Mouse (Mus musculus): Measurements from ENCODE around the gene Sash1.

Sash1 gene

GRCm38 (mm10) chr10:8853326-8853725 lies 32.5 kb downstream of the Sash1 start:
- DNase-seq (ENCODE audit: low spot score in 2 of 2) = no peak

- no peak for DNase-seq (ENCODE audit: low spot score in 2 of 2)
Observed at GRCm38 (mm10) chr10:8851625-8852024, 34.2 kb downstream of the Sash1 start.

- DNase-seq (ENCODE audit: low spot score in 2 of 2) = no peak
Observed at GRCm38 (mm10) chr10:8847974-8848373, 37.9 kb downstream of the Sash1 start.

GRCm38 (mm10) chr10:8846258-8846657 lies 39.6 kb downstream of the Sash1 start:
- DNase-seq (ENCODE audit: low spot score in 2 of 2) = no peak

GRCm38 (mm10) chr10:8845230-8845770 lies 40.6 kb downstream of the Sash1 start:
- DNase-seq (ENCODE audit: low spot score in 2 of 2) = no peak

- DNase-seq (ENCODE audit: low spot score in 2 of 2) = no peak
Observed at GRCm38 (mm10) chr10:8839956-8840355, 45.9 kb downstream of the Sash1 start.

- peak in 1 of 2 experiments; percentile 43 for DNase-seq (ENCODE audit: low spot score in 2 of 2)
Observed at GRCm38 (mm10) chr10:8833816-8834464, 51.9 kb downstream of the Sash1 start.

GRCm38 (mm10) chr10:8826303-8826702 lies 59.6 kb downstream of the Sash1 start:
- DNase-seq (ENCODE audit: low spot score in 2 of 2) = no peak

- no peak for DNase-seq (ENCODE audit: low spot score in 2 of 2)
Observed at GRCm38 (mm10) chr10:8825874-8826273, 60.0 kb downstream of the Sash1 start.

GRCm38 (mm10) chr10:8818066-8818465 lies 67.8 kb downstream of the Sash1 start:
- DNase-seq (ENCODE audit: low spot score in 2 of 2) = no peak

GRCm38 (mm10) chr10:8813984-8814578 lies 71.8 kb downstream of the Sash1 start:
- no peak for DNase-seq (ENCODE audit: low spot score in 2 of 2)

- DNase-seq (ENCODE audit: low spot score in 2 of 2) = peak in 1 of 2 experiments; percentile 48
Observed at GRCm38 (mm10) chr10:8813259-8813658, 72.6 kb downstream of the Sash1 start.

- DNase-seq (ENCODE audit: low spot score in 2 of 2) = no peak
Observed at GRCm38 (mm10) chr10:8812807-8813206, 73.1 kb downstream of the Sash1 start.

- no peak for DNase-seq (ENCODE audit: low spot score in 2 of 2)
Observed at GRCm38 (mm10) chr10:8811261-8812039, 74.4 kb downstream of the Sash1 start.

GRCm38 (mm10) chr10:8810496-8810895 lies 75.4 kb downstream of the Sash1 start:
- DNase-seq (ENCODE audit: low spot score in 2 of 2) = no peak

GRCm38 (mm10) chr10:8808383-8808782 lies 77.5 kb downstream of the Sash1 start:
- DNase-seq (ENCODE audit: low spot score in 2 of 2) = no peak

- DNase-seq (ENCODE audit: low spot score in 2 of 2) = peak; percentile 39 to 58
Observed at GRCm38 (mm10) chr10:8807581-8807980, 78.3 kb downstream of the Sash1 start.

GRCm38 (mm10) chr10:8805402-8805801 lies 80.5 kb downstream of the Sash1 start:
- DNase-seq (ENCODE audit: low spot score in 2 of 2) = no peak

GRCm38 (mm10) chr10:8804292-8804691 lies 81.6 kb downstream of the Sash1 start:
- DNase-seq (ENCODE audit: low spot score in 2 of 2) = peak; percentile 78 to 79

- no peak for DNase-seq (ENCODE audit: low spot score in 2 of 2)
Observed at GRCm38 (mm10) chr10:8801719-8802347, 84.0 kb downstream of the Sash1 start.

GRCm38 (mm10) chr10:8801139-8801613 lies 84.7 kb downstream of the Sash1 start:
- peak; percentile 87 to 92 for DNase-seq (ENCODE audit: low spot score in 2 of 2)

GRCm38 (mm10) chr10:8797826-8798225 lies 88.0 kb downstream of the Sash1 start:
- DNase-seq (ENCODE audit: low spot score in 2 of 2) = peak; percentile 49 to 50

Data from right cerebral cortex, postnatal 10 days (tissue).